Mouse (Mus musculus) layer of hippocampus, adult 9-11 months (tissue): Measurements from ENCODE around the gene Ptma.
"Not testable (repeated sequence)": the region's sequence is repeated elsewhere in the genome, so short reads cannot be mapped to it uniquely, and the experiment has no call there.

Experiments
- DNase-seq: peaks from one replicate; pipeline ENCODE4 v3.0.0; 2022

Gene Ptma

GRCm38 (mm10) chr1:86526116-86526788, at the start of gene Ptma:
Gene Ptma, plus strand, starts transcription at chr1:86526726.
- DNase-seq, result peak; percentile 100

GRCm38 (mm10) chr1:86477738-86478285, 48.7 kb upstream of the Ptma start:
- no peak for DNase-seq

GRCm38 (mm10) chr1:86479099-86479825, 47.3 kb upstream of the Ptma start:
- no peak for DNase-seq

GRCm38 (mm10) chr1:86480288-86480687, 46.2 kb upstream of the Ptma start:
- DNase-seq, result no peak

- no peak for DNase-seq
Observed at GRCm38 (mm10) chr1:86480735-86481447, 45.6 kb upstream of the Ptma start.

- DNase-seq, result no peak
Observed at GRCm38 (mm10) chr1:86481468-86481867, 45.1 kb upstream of the Ptma start.

GRCm38 (mm10) chr1:86482288-86482687, 44.2 kb upstream of the Ptma start:
- no peak for DNase-seq

GRCm38 (mm10) chr1:86482761-86483160, 43.8 kb upstream of the Ptma start:
- DNase-seq, result no peak

- no peak for DNase-seq
Observed at GRCm38 (mm10) chr1:86485346-86485745, 41.2 kb upstream of the Ptma start.

GRCm38 (mm10) chr1:86485858-86486257, 40.7 kb upstream of the Ptma start:
- DNase-seq, result not testable (repeated sequence)

GRCm38 (mm10) chr1:86486703-86487294, 39.7 kb upstream of the Ptma start:
- DNase-seq, result no peak

GRCm38 (mm10) chr1:86487295-86487907, 39.1 kb upstream of the Ptma start:
- peak; percentile 99 for DNase-seq

- DNase-seq, result no peak
Observed at GRCm38 (mm10) chr1:86487908-86488314, 38.6 kb upstream of the Ptma start.

GRCm38 (mm10) chr1:86488326-86488725, 38.2 kb upstream of the Ptma start:
- DNase-seq, result no peak

GRCm38 (mm10) chr1:86488774-86489173, 37.8 kb upstream of the Ptma start:
- no peak for DNase-seq

GRCm38 (mm10) chr1:86489901-86490300, 36.6 kb upstream of the Ptma start:
- DNase-seq, result no peak

GRCm38 (mm10) chr1:86490697-86491096, 35.8 kb upstream of the Ptma start:
- no peak for DNase-seq

- DNase-seq, result no peak
Observed at GRCm38 (mm10) chr1:86491533-86492094, 34.9 kb upstream of the Ptma start.

GRCm38 (mm10) chr1:86492095-86493070, 34.1 kb upstream of the Ptma start:
- DNase-seq, result no peak

GRCm38 (mm10) chr1:86493783-86494182, 32.7 kb upstream of the Ptma start:
- DNase-seq, result no peak

GRCm38 (mm10) chr1:86496340-86496739, 30.2 kb upstream of the Ptma start:
- no peak for DNase-seq
